Mouse (Mus musculus) liver, embryonic 14.5 days (tissue): ENCODE data around the gene Ssh3. TPM values are rescaled to one million over a fixed set of nuclear protein-coding genes. Genes with fewer than 3 reads are reported as not detected.

ENCODE experiments used
- ATAC-seq: fragments of 200-750 bp; cut with Nextera tagmentation; 2 replicates; pipeline ENCODE4 v1.8.0; 2017; ENCODE audit warnings: moderate number of reproducible peaks, mild to moderate bottlenecking, moderate library complexity; ENCODE audit not compliant: insufficient read depth
- DNase-seq, 3 experiments: peaks; one replicate each; pipeline ENCODE4 v3.0.0-alpha.2; 2012 to 2013; ENCODE audit warnings: low read depth in 3 of 3, low spot score in 3 of 3
- H3K27ac ChIP-seq: fragments of 300-500 bp; sonication (generic); 2 replicates; pipeline ENCODE4 v1.5.1; 2014; ENCODE audit warnings: moderate library complexity, mild to moderate bottlenecking, control low read depth, inconsistent platforms
- H3K27me3 ChIP-seq: fragments of 300-500 bp; sonication (generic); 2 replicates; pipeline ENCODE4 v1.6.1; 2014; ENCODE audit warnings: mild to moderate bottlenecking, low read length, moderate library complexity; ENCODE audit not compliant: control insufficient read depth, insufficient read depth
- H3K36me3 ChIP-seq: fragments of 300-500 bp; sonication (generic); replicated peaks from 2 replicates; pipeline ENCODE4 v1.6.1; 2014; ENCODE audit warnings: low read depth; ENCODE audit not compliant: control insufficient read depth, insufficient read depth
- H3K4me1 ChIP-seq, 2 experiments: fragments of 200-500 bp in 1 of 2; fragments of 300-500 bp in 1 of 2; sonication (generic) in 1 of 2; replicated peaks; 2 replicates each; pipeline ENCODE4 v1.6.1; 2012 to 2014; ENCODE audit warnings: antibody characterized with exemption in 1 of 2, inconsistent platforms in 1 of 2, low read length in 1 of 2; ENCODE audit not compliant: control insufficient read depth in 2 of 2, insufficient read depth in 2 of 2
- H3K4me2 ChIP-seq: fragments of 300-500 bp; sonication (generic); 2 replicates; pipeline ENCODE4 v1.6.1; 2014; ENCODE audit warnings: low read depth, mild to moderate bottlenecking, control low read depth, moderate library complexity
- H3K4me3 ChIP-seq, 2 experiments: fragments of 200-500 bp in 1 of 2; fragments of 300-500 bp in 1 of 2; sonication (generic) in 1 of 2; 2 replicates each; pipeline ENCODE4 v1.5.1; 2012 to 2014; ENCODE audit warnings: low read depth in 2 of 2, low read length in 2 of 2, mild to moderate bottlenecking in 2 of 2, control low read depth in 1 of 2, inconsistent platforms in 1 of 2, moderate library complexity in 1 of 2; ENCODE audit not compliant: insufficient read depth in 1 of 2
- H3K9ac ChIP-seq: fragments of 300-500 bp; sonication (generic); replicated peaks from 2 replicates; pipeline ENCODE4 v1.6.1; 2014; ENCODE audit warnings: mild to moderate bottlenecking, control low read depth, moderate library complexity
- H3K9me3 ChIP-seq: fragments of 300-500 bp; sonication (generic); 2 replicates; pipeline ENCODE4 v1.6.1; 2016; ENCODE audit warnings: low read length, mixed read lengths; ENCODE audit not compliant: control insufficient read depth
- CTCF ChIP-seq: IDR thresholded peaks from 2 replicates; pipeline ENCODE4 v1.5.1; 2016; ENCODE audit warnings: antibody characterized with exemption, low read depth, control low read depth
- EP300 ChIP-seq: IDR thresholded peaks from 2 replicates; pipeline ENCODE4 v1.6.1; 2016; ENCODE audit warnings: antibody characterized with exemption, low read depth
- WGBS: fragments of 180-500 bp; shearing (Covaris S2); extraction: QIAGEN DNeasy Blood & Tissue Kit; methylation state at CpG from one replicate; pipeline ENCODE4 v1.1.7; 2014; ENCODE audit not compliant: insufficient replicate concordance; 5-methylcytosine and 5-hydroxymethylcytosine counted together
- polyA plus RNA-seq, 2 experiments: library from polyadenylated mRNA; depleted of rRNA in 1 of 2; stranded (reverse) in 1 of 2; unstranded in 1 of 2; fragments of >200 nt; fragmentation: Nextera tagmentation in 1 of 2; extraction: Ambion mirVana in 1 of 2; gene quantifications; 2 replicates each; pipeline versions ENCODE4 v1.2.1 to v1.2.3; 2012 to 2014

The Ssh3 gene
- polyA plus RNA-seq, 2 experiments: 1.4 to 2.8 TPM

DNA sequence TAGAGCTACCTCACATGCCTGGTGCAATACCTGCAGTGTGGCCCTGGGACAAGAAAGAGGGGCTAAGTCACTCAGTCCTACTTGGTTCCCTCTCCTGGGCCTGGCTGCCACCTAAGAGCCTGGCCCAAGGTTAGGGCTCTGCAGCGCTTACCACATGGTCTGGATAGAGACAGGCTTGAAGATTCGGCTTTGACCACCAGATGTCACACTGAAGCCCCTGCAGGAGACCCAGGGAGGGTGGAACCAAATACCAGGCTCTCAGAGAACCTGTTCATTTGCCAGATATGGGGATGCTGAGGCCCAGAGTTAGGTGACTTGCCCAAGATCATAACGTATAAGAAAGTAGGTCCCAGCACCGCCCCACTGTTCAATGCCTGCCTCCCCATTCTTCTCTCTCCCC is 3.0 kb downstream of the Ssh3 start:
- no peaks in the 10 kb centered on the region; the same call in 1 of the 2 replicates for H3K27me3 ChIP-seq
- H3K9ac ChIP-seq: no peak overlapping the region

DNA sequence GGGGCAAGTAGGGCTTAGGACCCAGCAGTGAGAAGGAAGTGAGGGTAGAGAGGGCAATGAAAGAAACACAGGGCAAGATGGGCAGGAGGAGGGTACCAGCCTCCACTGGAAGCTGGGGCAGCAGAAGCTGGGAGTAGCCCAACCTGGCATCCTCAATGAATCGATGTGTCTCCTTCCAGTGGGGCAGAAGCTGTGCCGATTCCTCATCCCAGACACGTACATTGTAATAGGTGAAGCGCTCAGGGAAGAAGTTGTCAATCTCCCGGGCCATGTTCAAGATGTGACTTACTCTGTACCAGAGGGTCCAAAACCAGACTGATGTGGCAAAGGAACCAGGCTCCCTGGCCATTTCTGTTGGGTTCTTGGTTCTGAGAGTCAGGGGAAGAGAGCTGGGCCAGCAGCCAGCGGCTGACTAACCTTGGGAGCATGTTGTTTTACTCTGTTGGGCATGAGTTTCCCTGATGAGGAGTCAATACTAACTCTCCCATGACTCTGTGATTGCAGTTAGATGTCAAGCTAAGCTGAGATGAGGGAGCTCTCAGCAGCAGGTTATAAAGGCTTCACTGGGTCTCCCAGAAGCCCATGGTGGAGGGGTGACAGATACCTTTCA is 4.7 kb downstream of the Ssh3 start:
- Histone ChIP-seq H3K27me3 (no peaks in the 10 kb centered on the region; the same call in 1 of the 2 replicates), H3K36me3 (no peaks in the 10 kb centered on the region), H3K9me3 (no peaks in the 10 kb centered on the region), H3K4me3 (no peak overlapping the region), H3K4me1 (peaks cover 0 to 4% of the 10 kb centered on the region in 2 experiments; a peak in 2 of 4 replicates), H3K4me2 (no peak overlapping the region), H3K9ac (no peak overlapping the region), H3K27ac (no peak overlapping the region)
- TF ChIP-seq EP300 (no peak), CTCF (no peak)
- no peak for DNase-seq
- no peak for ATAC-seq
- 85% methylated on average over 6 of the region's 6 CpGs for WGBS

More for the DNA sequence above, 3.0 kb downstream of the Ssh3 start:
- DNase-seq (no peak), ATAC-seq (no peak)
- WGBS: 70% methylated on average over 4 of the region's 4 CpGs
- H3K4me2 ChIP-seq: no peak overlapping the region
- TF ChIP-seq CTCF: no peak; the same call in 1 of the 2 replicates
- no peak for TF ChIP-seq EP300
- no peaks in the 10 kb centered on the region for H3K9me3 ChIP-seq
- peaks cover 0 to 5% of the 10 kb centered on the region in 2 experiments; a peak in 1 of 4 replicates for H3K4me1 ChIP-seq
- H3K36me3 ChIP-seq: no peaks in the 10 kb centered on the region
- no peak overlapping the region for H3K4me3 ChIP-seq
- no peak overlapping the region for H3K27ac ChIP-seq

DNA sequence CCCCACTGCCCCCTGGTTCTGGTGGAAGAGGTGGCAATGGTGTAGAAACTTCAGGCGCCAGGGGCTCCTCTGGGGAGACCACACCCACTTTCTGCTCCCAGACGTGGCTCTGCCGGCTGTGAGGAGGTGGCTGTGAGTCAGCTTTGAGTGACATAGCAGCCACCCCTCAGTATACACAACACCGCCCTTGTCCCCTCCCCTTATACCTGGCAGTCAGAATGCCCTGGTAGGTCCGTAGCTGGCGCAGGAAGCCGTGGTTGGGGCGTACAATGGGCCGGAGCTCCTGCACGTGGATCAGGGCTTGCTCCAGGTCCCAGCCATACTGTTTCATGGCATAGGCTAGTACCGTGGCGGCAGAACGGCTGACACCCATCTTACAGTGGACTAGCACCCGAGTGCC is 5.3 kb downstream of the Ssh3 start:
- Histone ChIP-seq H3K4me2 (no peak overlapping the region), H3K4me3 (no peak overlapping the region), H3K9me3 (no peaks in the 10 kb centered on the region), H3K36me3 (no peaks in the 10 kb centered on the region), H3K4me1 (peaks cover 0 to under 1% of the 10 kb centered on the region in 2 experiments; a peak in 2 of 4 replicates), H3K9ac (no peak overlapping the region), H3K27ac (no peak overlapping the region), H3K27me3 (no peaks in the 10 kb centered on the region; the same call in 1 of the 2 replicates)
- WGBS: 52% methylated on average over 14 of the region's 14 CpGs
- ATAC-seq (no peak), DNase-seq (no peak)
- TF ChIP-seq EP300 (no peak), CTCF (no peak)

DNA sequence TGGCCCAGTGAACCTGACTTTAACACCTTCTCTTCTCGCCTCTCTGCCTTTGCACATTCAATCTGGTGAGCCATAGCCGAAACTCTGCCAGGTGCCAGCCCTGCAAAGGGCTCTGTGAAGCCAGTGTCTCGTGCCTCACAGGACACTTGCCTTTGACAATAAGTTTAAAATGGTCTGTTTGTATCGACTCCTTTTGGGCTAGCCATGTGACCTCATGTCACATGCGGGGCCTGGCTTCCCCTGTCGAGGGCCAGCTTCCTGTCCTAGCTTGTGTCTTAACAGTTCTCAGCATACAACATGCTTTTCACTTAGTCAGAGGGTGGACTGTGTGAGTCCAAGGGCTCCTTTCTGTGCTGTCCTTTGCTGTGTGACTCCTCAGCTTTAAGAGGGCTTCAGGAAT is 6.2 kb downstream of the Ssh3 start:
- H3K27ac ChIP-seq: no peak overlapping the region
- no peak overlapping the region for H3K9ac ChIP-seq
- 38% methylated on average over 6 of the region's 6 CpGs for WGBS
- no peaks in the 10 kb centered on the region for H3K36me3 ChIP-seq
- H3K4me1 ChIP-seq: peaks cover 0 to 3% of the 10 kb centered on the region in 2 experiments; a peak in 3 of 4 replicates
- H3K4me2 ChIP-seq: no peak overlapping the region
- DNase-seq (no peak), ATAC-seq (no peak)
- H3K4me3 ChIP-seq: no peak overlapping the region
- H3K9me3 ChIP-seq: no peaks in the 10 kb centered on the region
- no peaks in the 10 kb centered on the region; the same call in 1 of the 2 replicates for H3K27me3 ChIP-seq
- no peak for TF ChIP-seq CTCF
- no peak for TF ChIP-seq EP300

- Histone ChIP-seq H3K9ac (no peak overlapping the region), H3K27ac (no peak overlapping the region), H3K36me3 (no peaks in the 10 kb centered on the region), H3K9me3 (no peaks in the 10 kb centered on the region), H3K4me2 (no peak overlapping the region), H3K27me3 (no peaks in the 10 kb centered on the region), H3K4me1 (peaks cover 3 to 4% of the 10 kb centered on the region in 2 experiments; a peak in 3 of 4 replicates), H3K4me3 (no peak overlapping the region)
- no peak for TF ChIP-seq EP300
- TF ChIP-seq CTCF: no peak
- WGBS: 51% methylated on average over 8 of the region's 8 CpGs
- DNase-seq (no peak), ATAC-seq (no peak)
Measured at GRCm38 (mm10) chr19:4261038-4261698, 7.8 kb downstream of the Ssh3 start.
